Mouse (Mus musculus): ENCODE results near the gene Sh3bp4. TPM values are rescaled to one million over a fixed set of nuclear protein-coding genes. Genes with fewer than 3 reads are reported as not detected.

The Sh3bp4 gene
- polyA plus RNA-seq, 1 experiment from 2014 or later: 21.8 TPM

GRCm38 (mm10) chr1:89073291-89073846 is 3.2 kb downstream of the Sh3bp4 start:
- H3K4me1 ChIP-seq: peaks cover 62% of the 10 kb centered on the region
- ATAC-seq (ENCODE audit: low FRiP score, low read depth): no peak
- no peaks in the 10 kb centered on the region for H3K9me3 ChIP-seq
- H3K4me2 ChIP-seq (replicated peaks): no peak overlapping the region
- H3K36me3 ChIP-seq: no peaks in the 10 kb centered on the region
- no peaks in the 10 kb centered on the region for H3K27me3 ChIP-seq
- H3K27ac ChIP-seq: no peak overlapping the region
- no peak overlapping the region for H3K9ac ChIP-seq
- WGBS: 90% methylated on average over 5 of the region's 5 CpGs
- no peak overlapping the region for H3K4me3 ChIP-seq

- H3K4me1 ChIP-seq: peaks cover 63% of the 10 kb centered on the region
- H3K9me3 ChIP-seq: no peaks in the 10 kb centered on the region
- H3K27ac ChIP-seq: 0 out of 2 replicates have a peak overlapping the region, but pooled peaks have one; percentile 28
- no peak for ATAC-seq (ENCODE audit: low FRiP score, low read depth)
- no peak overlapping the region for H3K9ac ChIP-seq
- no peaks in the 10 kb centered on the region for H3K36me3 ChIP-seq
- WGBS: 49% methylated on average over 6 of the region's 6 CpGs
- H3K27me3 ChIP-seq: no peaks in the 10 kb centered on the region
- H3K4me2 ChIP-seq (replicated peaks): no peak overlapping the region
- no peak overlapping the region for H3K4me3 ChIP-seq
Measured at GRCm38 (mm10) chr1:89074678-89075077, 4.5 kb downstream of the Sh3bp4 start.

DNA sequence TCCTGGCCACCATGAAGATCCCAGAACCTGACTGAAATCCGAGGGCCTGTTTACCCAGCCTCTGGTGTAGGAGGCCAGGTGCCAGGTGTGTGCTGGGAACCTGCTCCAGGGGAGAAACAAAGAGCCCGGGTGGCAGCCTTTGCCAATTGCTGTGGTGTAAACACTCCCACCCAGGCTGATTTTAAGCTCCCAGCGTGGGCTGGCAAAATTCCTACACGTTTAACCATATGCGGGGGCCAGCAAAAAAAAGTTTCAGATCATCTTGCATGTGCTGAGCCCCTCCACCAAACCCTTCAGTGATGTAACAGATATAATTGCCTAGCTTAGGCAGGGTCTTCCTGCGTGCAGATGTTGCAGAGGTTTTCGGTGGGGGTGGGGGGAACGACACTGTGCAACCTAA is 4.9 kb downstream of the Sh3bp4 start:
- Histone ChIP-seq H3K4me3 (no peak overlapping the region), H3K4me2 (replicated peaks) (no peak overlapping the region), H3K9me3 (no peaks in the 10 kb centered on the region), H3K9ac (no peak overlapping the region), H3K4me1 (peaks cover 67% of the 10 kb centered on the region), H3K36me3 (no peaks in the 10 kb centered on the region), H3K27ac (0 out of 2 replicates have a peak overlapping the region, but pooled peaks have one; percentile 28), H3K27me3 (no peaks in the 10 kb centered on the region)
- ATAC-seq (ENCODE audit: low FRiP score, low read depth): no peak
- WGBS: 41% methylated on average over 8 of the region's 8 CpGs

DNA sequence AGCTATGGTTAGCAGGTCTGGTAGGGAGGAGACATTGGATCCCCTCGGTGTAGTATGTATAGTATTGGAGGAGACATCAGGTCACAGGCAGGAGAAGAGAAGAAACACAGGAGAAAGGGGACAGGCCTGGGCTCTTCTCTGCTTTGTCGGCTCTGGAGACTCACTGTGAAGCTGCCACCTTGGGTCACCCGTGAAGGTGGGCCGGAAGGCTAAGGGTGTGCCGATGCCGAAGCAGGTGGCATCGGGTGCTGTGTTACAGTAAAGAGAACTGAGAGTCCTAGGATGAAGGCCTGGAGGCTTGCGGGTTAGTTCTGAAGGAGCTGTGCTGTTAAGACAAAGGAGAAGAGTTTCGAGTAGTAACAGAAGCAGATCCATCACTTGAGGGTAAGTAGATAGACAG is 6.6 kb downstream of the Sh3bp4 start:
- H3K9ac ChIP-seq: no peak overlapping the region
- H3K27me3 ChIP-seq: no peaks in the 10 kb centered on the region
- H3K4me1 ChIP-seq: peaks cover 79% of the 10 kb centered on the region
- H3K9me3 ChIP-seq: no peaks in the 10 kb centered on the region
- 85% methylated on average over 9 of the region's 9 CpGs for WGBS
- no peak overlapping the region for H3K4me3 ChIP-seq
- H3K27ac ChIP-seq: no peak overlapping the region
- H3K36me3 ChIP-seq: no peaks in the 10 kb centered on the region
- H3K4me2 ChIP-seq (replicated peaks): no peak overlapping the region
- no peak for ATAC-seq (ENCODE audit: low FRiP score, low read depth)

DNA sequence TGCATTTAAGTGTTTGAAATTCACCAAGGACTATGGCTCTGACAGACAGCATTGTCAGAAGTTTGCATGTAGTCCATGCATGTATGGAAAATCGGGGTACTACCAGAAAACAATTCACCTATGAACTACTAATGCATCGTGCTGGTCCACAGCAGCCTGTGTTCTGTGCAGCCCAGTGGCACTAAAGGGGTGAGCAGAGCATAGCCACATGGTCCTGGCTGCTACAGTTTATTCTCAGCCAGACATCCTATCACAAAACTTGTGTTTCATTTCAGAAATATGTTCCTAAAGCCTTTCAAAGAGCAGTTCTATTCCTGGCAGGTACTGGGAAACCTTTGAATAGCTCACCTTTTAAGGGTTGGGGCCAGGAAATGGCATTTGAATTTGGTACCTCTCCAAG is 8.0 kb downstream of the Sh3bp4 start:
- Histone ChIP-seq H3K9me3 (no peaks in the 10 kb centered on the region), H3K27me3 (no peaks in the 10 kb centered on the region), H3K4me3 (no peak overlapping the region), H3K27ac (no peak overlapping the region), H3K9ac (no peak overlapping the region), H3K4me2 (replicated peaks) (no peak overlapping the region), H3K36me3 (no peaks in the 10 kb centered on the region), H3K4me1 (peaks cover 82% of the 10 kb centered on the region)
- no peak for ATAC-seq (ENCODE audit: low FRiP score, low read depth)
- 78% methylated on average over 2 of the region's 2 CpGs for WGBS

DNA sequence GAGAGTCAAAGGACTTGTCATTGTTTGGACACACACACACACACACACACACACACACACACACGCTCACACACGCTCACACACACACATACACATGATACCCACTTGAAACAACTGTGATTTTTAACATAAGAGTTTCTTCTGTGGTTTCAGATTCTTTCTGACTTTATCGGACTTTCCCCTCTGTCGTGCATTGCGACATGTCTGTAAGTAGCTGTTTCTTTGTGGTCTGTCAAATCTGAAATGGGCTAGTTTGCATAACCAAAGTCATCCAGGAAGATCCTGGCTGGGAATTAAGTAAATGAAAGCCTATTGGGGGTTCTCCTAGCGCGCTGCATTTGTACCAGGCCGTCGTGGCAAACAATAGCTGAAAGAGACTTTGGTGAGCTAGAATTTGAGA is 8.5 kb downstream of the Sh3bp4 start:
- no peaks in the 10 kb centered on the region for H3K27me3 ChIP-seq
- peaks cover 77% of the 10 kb centered on the region for H3K4me1 ChIP-seq
- H3K9ac ChIP-seq: no peak overlapping the region
- no peak for ATAC-seq (ENCODE audit: low FRiP score, low read depth)
- WGBS: 60% methylated on average over 9 of the region's 9 CpGs
- no peak overlapping the region for H3K4me3 ChIP-seq
- no peak overlapping the region for H3K27ac ChIP-seq
- H3K4me2 ChIP-seq (replicated peaks): no peak overlapping the region
- H3K36me3 ChIP-seq: no peaks in the 10 kb centered on the region; the same call in 1 of the 2 replicates
- H3K9me3 ChIP-seq: no peaks in the 10 kb centered on the region

DNA sequence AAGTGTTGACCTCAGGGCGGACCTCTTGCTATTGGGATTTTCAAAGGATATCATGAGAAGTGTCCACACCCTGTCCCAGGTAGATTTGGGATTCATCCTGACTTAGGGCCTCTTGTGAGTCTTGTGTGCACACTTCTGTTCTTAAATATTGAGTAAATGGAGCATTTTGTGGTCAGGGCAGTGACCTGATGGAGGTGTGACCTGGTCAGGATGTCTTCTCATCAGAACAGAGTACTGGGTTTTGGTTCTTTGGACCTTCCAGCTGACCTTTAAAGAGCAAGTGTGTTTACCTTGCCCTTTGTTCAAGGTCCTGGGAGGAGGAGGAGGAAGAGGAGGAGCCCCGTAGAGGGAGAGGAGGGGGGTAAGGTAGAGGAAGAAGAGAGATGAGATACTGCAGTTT is 9.0 kb downstream of the Sh3bp4 start:
- Histone ChIP-seq H3K4me3 (no peak overlapping the region), H3K9me3 (no peaks in the 10 kb centered on the region), H3K36me3 (no peaks in the 10 kb centered on the region; the same call in 1 of the 2 replicates), H3K9ac (no peak overlapping the region), H3K4me2 (replicated peaks) (no peak overlapping the region), H3K27me3 (no peaks in the 10 kb centered on the region), H3K27ac (no peak overlapping the region), H3K4me1 (peaks cover 73% of the 10 kb centered on the region)
- no peak for ATAC-seq (ENCODE audit: low FRiP score, low read depth)
- 61% methylated on average over 2 of the region's 2 CpGs for WGBS

DNA sequence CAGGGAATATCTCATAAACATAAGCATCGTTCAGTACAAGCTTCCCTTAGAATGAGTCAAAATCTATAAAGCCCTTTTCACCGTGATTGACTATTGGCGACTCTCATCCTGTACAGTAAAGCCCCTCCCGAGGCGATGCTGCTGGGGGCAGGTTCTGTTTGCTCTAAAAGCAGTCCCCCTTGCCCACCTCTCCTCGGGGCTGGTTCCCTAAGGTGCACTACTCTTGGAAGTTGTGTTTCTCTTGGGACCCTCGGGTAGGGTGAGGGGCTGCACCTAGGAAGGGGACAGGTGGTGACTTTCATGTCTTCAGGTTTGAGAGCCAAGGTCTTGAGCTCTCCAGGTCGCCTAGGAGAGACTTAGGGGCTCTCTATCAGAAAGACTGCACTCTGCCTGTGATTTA is 10.2 kb downstream of the Sh3bp4 start:
- Histone ChIP-seq H3K27me3 (no peaks in the 10 kb centered on the region), H3K4me2 (replicated peaks) (no peak overlapping the region), H3K9me3 (no peaks in the 10 kb centered on the region), H3K4me1 (peaks cover 61% of the 10 kb centered on the region), H3K9ac (no peak overlapping the region), H3K36me3 (no peaks in the 10 kb centered on the region; the same call in 1 of the 2 replicates), H3K4me3 (no peak overlapping the region), H3K27ac (no peak overlapping the region)
- WGBS: 62% methylated on average over 8 of the region's 8 CpGs
- no peak for ATAC-seq (ENCODE audit: low FRiP score, low read depth)

DNA sequence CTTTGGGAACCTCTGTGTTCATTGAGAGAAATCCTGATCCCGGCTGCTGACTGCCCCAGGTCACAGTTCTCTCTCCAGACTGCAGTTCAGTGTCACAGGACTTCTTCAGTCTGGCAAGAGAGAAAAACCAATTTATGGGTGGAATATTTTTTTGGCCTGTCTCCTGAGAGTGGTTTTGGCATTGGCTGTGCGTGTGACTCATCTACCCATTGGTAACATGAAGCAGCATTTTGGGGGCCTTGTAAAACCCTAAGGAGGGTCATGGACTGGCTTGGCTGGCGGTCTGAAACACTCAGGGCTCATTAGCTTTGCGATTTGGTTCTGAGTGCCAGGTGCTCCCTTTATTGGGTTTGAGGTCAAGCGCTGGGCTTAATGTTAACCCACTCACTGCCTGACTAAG is 10.6 kb downstream of the Sh3bp4 start:
- peak overlapping the region; percentile 9; the same call in 1 of the 2 replicates for H3K4me2 ChIP-seq (replicated peaks)
- H3K4me1 ChIP-seq: peaks cover 61% of the 10 kb centered on the region
- no peaks in the 10 kb centered on the region; the same call in 1 of the 2 replicates for H3K36me3 ChIP-seq
- no peaks in the 10 kb centered on the region for H3K9me3 ChIP-seq
- 22% methylated on average over 5 of the region's 5 CpGs for WGBS
- no peaks in the 10 kb centered on the region for H3K27me3 ChIP-seq
- no peak overlapping the region for H3K9ac ChIP-seq
- 0 out of 2 replicates have a peak, but pooled peaks have one; percentile 49 for ATAC-seq (ENCODE audit: low FRiP score, low read depth)
- no peak overlapping the region for H3K4me3 ChIP-seq
- no peak overlapping the region for H3K27ac ChIP-seq

GRCm38 (mm10) chr1:89081371-89081770 is 11.2 kb downstream of the Sh3bp4 start:
- H3K4me1 ChIP-seq: peaks cover 64% of the 10 kb centered on the region
- no peaks in the 10 kb centered on the region; the same call in 1 of the 2 replicates for H3K36me3 ChIP-seq
- H3K27me3 ChIP-seq: no peaks in the 10 kb centered on the region
- 46% methylated on average over 4 of the region's 4 CpGs for WGBS
- H3K4me3 ChIP-seq: no peak overlapping the region
- H3K27ac ChIP-seq: no peak overlapping the region
- no peak overlapping the region; the same call in 1 of the 2 replicates for H3K4me2 ChIP-seq (replicated peaks)
- H3K9ac ChIP-seq: no peak overlapping the region
- ATAC-seq (ENCODE audit: low FRiP score, low read depth): no peak
- H3K9me3 ChIP-seq: no peaks in the 10 kb centered on the region

DNA sequence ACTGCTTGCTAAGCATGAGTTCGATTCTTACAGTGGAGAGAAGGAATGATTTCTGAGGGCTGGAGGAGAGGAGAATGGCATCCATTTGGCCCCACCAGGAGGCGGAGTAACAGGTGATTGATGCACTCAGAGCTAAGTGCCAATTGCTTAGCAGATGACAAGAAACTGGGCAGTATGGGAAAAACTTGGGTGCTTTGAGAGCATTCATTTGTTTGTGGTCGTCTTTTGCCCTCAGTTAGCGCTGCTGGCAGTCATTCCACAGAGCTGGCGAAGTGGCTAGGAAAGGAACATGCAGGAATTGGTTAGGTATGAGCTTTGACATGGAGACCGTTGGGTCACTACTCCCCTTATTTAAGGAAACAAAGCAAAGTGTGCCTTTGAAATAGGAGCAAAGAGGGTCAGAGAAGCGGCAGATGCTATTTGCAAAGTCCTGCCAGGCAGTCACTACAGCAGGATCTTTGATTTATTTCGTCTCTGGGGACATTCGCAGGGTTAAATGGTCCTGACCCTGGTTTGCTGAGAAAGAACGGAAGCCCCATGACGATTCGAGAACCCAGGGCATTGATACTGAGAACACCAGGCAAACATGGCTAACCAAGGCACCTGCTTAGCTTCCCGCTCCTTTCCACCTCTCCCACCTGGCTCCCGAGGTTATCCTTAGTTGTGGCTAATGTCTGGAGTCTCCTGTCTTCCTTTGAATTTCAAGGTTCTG is 12.1 kb downstream of the Sh3bp4 start:
- H3K4me1 ChIP-seq: peaks cover 65% of the 10 kb centered on the region
- 46% methylated on average over 14 of the region's 14 CpGs for WGBS
- no peak for ATAC-seq (ENCODE audit: low FRiP score, low read depth)

DNA sequence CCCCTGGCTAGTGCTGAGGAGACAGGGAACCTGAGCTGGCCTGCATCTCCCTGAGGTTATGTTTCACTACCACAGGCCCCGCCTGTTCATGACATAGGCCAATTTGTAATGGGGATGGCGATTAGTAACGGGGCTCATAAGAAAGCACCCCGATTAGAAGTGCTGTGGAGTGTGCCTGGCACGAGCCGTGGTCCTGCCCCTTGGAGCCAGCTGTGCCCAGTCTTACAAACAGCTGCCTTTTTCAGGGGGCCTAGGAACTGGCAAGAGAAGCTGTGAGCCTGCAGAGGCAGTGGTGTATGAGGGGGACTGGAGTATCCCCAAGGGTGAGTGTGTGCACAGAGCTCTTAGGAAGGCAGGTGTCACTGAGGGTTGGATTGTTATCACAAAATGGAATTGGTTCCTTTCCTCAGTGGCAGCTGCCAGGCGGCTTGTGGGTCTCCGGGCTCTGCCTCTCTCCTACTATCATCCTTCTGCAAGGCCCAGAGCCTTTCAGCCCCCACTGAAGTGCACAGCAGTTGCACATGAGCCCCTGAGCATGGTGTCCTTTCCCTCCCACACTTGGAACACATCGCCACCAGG is 16.4 kb downstream of the Sh3bp4 start:
- peak; percentile 51; the same call in 1 of the 2 replicates for ATAC-seq (ENCODE audit: low FRiP score, low read depth)
- no peak overlapping the region for H3K4me3 ChIP-seq
- no peak overlapping the region for H3K9ac ChIP-seq
- H3K4me2 ChIP-seq (replicated peaks): no peak overlapping the region
- no peaks in the 10 kb centered on the region for H3K27me3 ChIP-seq
- 59% methylated on average over 9 of the region's 9 CpGs for WGBS
- no peaks in the 10 kb centered on the region for H3K9me3 ChIP-seq
- no peaks in the 10 kb centered on the region; the same call in 1 of the 2 replicates for H3K36me3 ChIP-seq
- no peak overlapping the region for H3K27ac ChIP-seq
- H3K4me1 ChIP-seq: peaks cover 62% of the 10 kb centered on the region

More for the DNA sequence above, 12.1 kb downstream of the Sh3bp4 start:
- H3K27me3 ChIP-seq: no peaks in the 10 kb centered on the region
- no peaks in the 10 kb centered on the region; the same call in 1 of the 2 replicates for H3K36me3 ChIP-seq
- H3K4me3 ChIP-seq: no peak overlapping the region
- no peak overlapping the region for H3K9ac ChIP-seq
- H3K9me3 ChIP-seq: no peaks in the 10 kb centered on the region
- H3K27ac ChIP-seq: no peak overlapping the region
- H3K4me2 ChIP-seq (replicated peaks): no peak overlapping the region

Data from limb, embryonic 13.5 days (tissue).